Mouse (Mus musculus): ENCODE results near the gene Fbxo4. TPM values are rescaled to one million over a fixed set of nuclear protein-coding genes. Genes with fewer than 3 reads are reported as not detected.
A peak's percentile ranks its signal among the peaks of the same experiment; 100 is the strongest.

Fbxo4 gene
- total RNA-seq, 2 experiments from 2014 or later = 3.6 to 4.3 TPM

GRCm38 (mm10) chr15:4000536-4000935 lies 21.2 kb upstream of the Fbxo4 start:
- TF ChIP-seq CTCF (IDR thresholded peaks at IDR 0.05) = no peak
- intact Hi-C loops (cut with DNase I) = no loop called here
- H3K27ac ChIP-seq = no peak overlapping the region
- no peak for DNase-seq
- no peak overlapping the region for H3K4me3 ChIP-seq

DNA sequence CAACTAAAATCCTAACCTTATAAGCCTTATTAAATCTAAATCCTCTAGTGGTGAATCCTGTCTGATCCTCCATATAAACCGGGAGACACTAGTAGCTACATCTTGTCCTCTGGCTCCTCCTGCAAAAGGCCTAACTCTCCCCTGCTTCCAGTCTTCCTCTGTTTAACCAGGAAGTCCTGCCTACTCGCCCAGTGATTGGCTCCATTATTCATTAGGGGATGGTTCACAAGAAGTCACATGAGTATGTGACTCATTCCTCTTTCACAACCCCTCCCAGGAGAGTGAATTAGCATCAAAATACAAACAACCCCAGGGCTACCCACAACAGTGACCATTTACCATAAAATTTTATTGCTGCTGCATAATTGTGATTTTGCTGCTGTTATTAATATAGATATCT lies 19.8 kb upstream of the Fbxo4 start:
- no peak for TF ChIP-seq CTCF (IDR thresholded peaks at IDR 0.05)
- DNase-seq = no peak
- intact Hi-C loops (cut with DNase I) = no loop called here
- no peak overlapping the region for H3K27ac ChIP-seq
- no peak overlapping the region for H3K4me3 ChIP-seq

DNA sequence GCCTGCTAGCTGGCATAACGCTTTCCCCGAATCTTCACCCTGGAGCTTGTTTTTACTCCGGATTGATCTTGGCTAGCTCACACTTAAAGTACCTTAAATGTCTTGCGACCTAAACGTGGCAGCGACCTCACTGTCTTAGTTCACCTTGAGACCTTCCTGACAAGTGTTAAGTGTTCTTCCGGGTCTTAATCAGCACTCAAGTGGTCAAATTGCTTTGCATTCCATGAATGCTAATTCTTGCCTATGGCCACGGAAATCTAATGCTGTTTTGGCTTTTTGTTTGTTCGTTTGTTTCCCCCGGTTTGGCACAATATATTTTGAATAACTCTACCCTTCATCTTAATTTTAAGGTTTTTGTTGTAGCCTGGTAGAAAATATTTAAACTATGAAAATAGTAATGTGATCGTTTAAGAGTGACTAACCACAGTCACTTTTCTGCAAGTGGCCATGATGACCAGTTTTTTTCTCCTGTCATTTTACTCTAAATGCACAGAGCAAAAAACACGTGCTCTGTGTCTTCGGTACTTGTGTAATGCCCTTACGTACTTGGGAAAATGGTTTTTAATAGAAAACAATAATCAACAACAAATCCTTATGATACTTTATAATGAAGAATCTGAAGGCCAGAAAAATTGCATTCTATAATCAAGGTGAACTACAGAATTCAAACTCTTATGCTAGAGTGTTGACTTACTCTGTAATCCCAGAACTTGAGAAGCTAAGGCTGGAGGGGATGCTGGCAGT lies 17.1 kb upstream of the Fbxo4 start:
- DNase-seq = no peak
- TF ChIP-seq CTCF (IDR thresholded peaks at IDR 0.05) = no peak
- Histone ChIP-seq H3K4me3 (peak overlapping the region; percentile 90), H3K27ac (peak overlapping the region; percentile 100)
- intact Hi-C loops (cut with DNase I) = loop anchor here (1.0 kb wide), 1 partner anchor 31 kb away; no protein-coding TSS in a partner anchor

DNA sequence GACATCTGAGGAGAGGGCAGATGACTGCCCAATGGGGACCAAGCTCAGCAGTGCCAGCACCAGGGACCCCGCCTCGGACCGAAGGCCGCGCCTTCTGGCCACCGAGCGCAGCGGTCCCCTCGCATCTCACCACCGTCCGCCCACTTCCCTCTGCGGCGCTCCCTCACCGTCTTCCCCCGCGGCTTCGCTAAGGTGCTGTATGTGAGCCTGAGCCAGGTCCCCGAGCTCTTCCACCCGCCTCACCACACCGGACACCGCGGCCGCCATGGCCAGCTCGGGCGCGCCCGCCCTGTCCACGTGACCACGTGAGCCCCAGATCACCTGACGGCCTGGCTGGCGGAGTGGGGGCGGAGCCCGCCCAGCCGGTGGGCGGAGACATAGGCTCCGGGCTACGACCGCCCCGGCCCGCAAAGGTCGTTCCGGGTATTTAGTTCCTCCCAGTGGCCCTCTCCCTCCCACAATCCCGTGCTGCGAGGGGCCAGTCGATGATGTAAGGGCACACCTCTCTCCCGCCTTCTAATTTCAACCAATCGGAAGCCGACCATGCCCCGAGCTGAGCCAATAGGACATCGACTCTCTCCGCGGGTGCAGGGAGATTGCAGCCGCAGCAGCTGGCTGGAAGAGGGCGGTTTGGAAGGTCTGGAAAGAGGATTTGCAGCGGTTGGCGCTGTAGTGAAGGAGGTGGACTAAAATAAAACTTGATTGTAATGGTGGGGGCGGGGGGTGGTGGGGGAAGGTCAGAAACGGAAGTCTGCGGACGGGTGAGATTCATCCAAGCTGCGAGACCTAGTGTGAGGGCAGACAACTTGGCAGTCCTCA lies 16.3 kb upstream of the Fbxo4 start, which contains the start of gene AW549877:
Gene AW549877, minus strand, starts transcription at position 297 of the 819 bp plus-strand sequence.
- H3K27ac ChIP-seq = peak within 1 kb of the TSS; percentile 100
- H3K4me3 ChIP-seq = peak within 1 kb of the TSS; percentile 90
- TF ChIP-seq CTCF (IDR thresholded peaks at IDR 0.05) = no peak; the same call in 1 of the 2 replicates
- intact Hi-C loops (cut with DNase I) = loop anchor here (1.0 kb wide), 2 partner anchors 16 to 32 kb away; partner anchors contain the start of gene Fbxo4
- DNase-seq = peak; percentile 100

- DNase-seq = no peak
- Histone ChIP-seq H3K27ac (peak overlapping the region; percentile 100), H3K4me3 (peak overlapping the region; percentile 90)
- no peak for TF ChIP-seq CTCF (IDR thresholded peaks at IDR 0.05)
- intact Hi-C loops (cut with DNase I) = loop anchor here (1.0 kb wide), 1 partner anchor 16 kb away; the partner anchor contains the start of gene Fbxo4
Observed at GRCm38 (mm10) chr15:3994852-3995447, 15.6 kb upstream of the Fbxo4 start.

DNA sequence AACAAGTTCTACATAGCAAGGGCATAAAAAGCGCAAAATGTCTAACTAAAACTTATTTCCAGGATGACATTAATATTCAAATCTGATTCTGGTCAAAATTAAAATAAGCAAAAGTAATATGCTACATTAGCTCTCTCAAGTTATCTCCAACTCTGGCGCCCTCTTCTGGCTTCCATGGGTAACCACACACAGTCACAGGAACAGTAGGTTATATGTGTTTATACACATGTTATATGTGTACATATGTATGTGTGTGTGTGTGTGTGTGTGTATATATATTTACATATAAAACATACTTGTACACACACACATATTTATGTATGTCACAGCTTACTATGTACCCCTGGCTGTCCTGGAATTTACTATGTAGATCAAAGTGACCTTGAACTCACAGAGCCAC lies 8.6 kb upstream of the Fbxo4 start:
- TF ChIP-seq CTCF (IDR thresholded peaks at IDR 0.05) = peak; percentile 73
- H3K4me3 ChIP-seq = no peak overlapping the region
- DNase-seq = peak; percentile 34
- intact Hi-C loops (cut with DNase I) = loop anchor here (10.0 kb wide), 1 partner anchor 57 kb away; no protein-coding TSS in a partner anchor
- no peak overlapping the region for H3K27ac ChIP-seq

GRCm38 (mm10) chr15:3984876-3985275 lies 5.5 kb upstream of the Fbxo4 start:
- Histone ChIP-seq H3K4me3 (no peak overlapping the region), H3K27ac (no peak overlapping the region)
- DNase-seq = no peak
- intact Hi-C loops (cut with DNase I) = loop anchor here (10.0 kb wide), 1 partner anchor 60 kb away; no protein-coding TSS in a partner anchor
- TF ChIP-seq CTCF (IDR thresholded peaks at IDR 0.05) = no peak

GRCm38 (mm10) chr15:3982732-3983131 lies 3.4 kb upstream of the Fbxo4 start:
- no peak overlapping the region for H3K27ac ChIP-seq
- TF ChIP-seq CTCF (IDR thresholded peaks at IDR 0.05) = no peak
- intact Hi-C loops (cut with DNase I) = loop anchor here (10.0 kb wide), 1 partner anchor 62 kb away; no protein-coding TSS in a partner anchor
- no peak for DNase-seq
- no peak overlapping the region for H3K4me3 ChIP-seq

DNA sequence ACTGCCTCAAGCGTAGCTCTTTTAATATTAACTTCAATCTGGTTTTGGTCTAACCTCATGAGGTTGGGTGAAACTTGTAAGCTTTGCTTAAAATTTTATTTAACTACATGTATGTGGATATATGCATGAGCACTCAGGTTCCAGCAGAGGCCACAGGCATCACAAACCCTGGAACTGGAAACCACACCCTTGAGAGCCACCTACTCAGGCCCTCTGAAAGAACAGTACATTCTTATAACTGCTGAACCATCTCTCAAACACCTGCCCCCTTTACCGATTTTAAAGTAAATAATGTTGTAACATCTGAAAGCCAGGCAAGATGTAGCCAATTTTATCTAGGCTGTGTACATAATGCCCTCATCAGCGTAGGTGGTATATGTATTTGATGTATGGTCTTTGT lies 498 bp upstream of the Fbxo4 start:
- DNase-seq = no peak
- Histone ChIP-seq H3K4me3 (peak overlapping the region; percentile 92), H3K27ac (peak overlapping the region; percentile 99)
- no peak for TF ChIP-seq CTCF (IDR thresholded peaks at IDR 0.05)
- intact Hi-C loops (cut with DNase I) = loop anchor here (1.0 to 10.0 kb wide), 2 partner anchors 15 to 65 kb away; partner anchors contain the start of gene AW549877

GRCm38 (mm10) chr15:3978279-3978678 lies 1.1 kb downstream of the Fbxo4 start:
- peak overlapping the region; percentile 92 for H3K4me3 ChIP-seq
- intact Hi-C loops (cut with DNase I) = no loop called here
- TF ChIP-seq CTCF (IDR thresholded peaks at IDR 0.05) = peak; percentile 40
- DNase-seq = no peak
- H3K27ac ChIP-seq = peak overlapping the region; percentile 99; the same call in 1 of the 2 replicates

DNA sequence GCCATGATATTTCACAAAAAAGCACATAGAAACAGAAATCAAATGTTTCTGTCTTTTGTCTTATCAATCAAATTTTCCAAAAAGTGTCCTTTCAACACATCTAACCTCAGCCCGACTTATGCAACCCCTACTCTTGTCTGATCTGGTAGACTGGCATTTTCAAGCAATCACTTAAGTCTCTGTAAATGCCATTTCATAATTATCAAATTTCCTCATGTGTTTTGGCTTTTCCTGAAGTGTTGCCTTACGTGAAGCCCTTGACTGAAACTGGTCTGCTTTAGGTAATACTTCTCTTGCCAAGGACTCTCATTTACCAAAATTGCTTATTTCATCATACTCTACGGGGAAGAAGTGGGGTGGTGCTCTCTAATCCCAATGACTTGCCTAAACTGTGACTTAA lies 6.1 kb downstream of the Fbxo4 start:
- intact Hi-C loops (cut with DNase I) = no loop called here
- H3K27ac ChIP-seq = no peak overlapping the region
- no peak for TF ChIP-seq CTCF (IDR thresholded peaks at IDR 0.05)

GRCm38 (mm10) chr15:3970193-3970592 lies 9.2 kb downstream of the Fbxo4 start:
- intact Hi-C loops (cut with DNase I) = no loop called here
- DNase-seq = no peak
- no peak overlapping the region for H3K4me3 ChIP-seq
- no peak overlapping the region for H3K27ac ChIP-seq
- TF ChIP-seq CTCF (IDR thresholded peaks at IDR 0.05) = no peak

More for the DNA sequence above, 6.1 kb downstream of the Fbxo4 start:
- no peak overlapping the region for H3K4me3 ChIP-seq
- DNase-seq = no peak
